Mouse (Mus musculus): ENCODE data around the gene Msantd4. TPM values are rescaled to one million over a fixed set of nuclear protein-coding genes. Genes with fewer than 3 reads are reported as not detected.
A peak's percentile ranks its signal among the peaks of the same experiment; 100 is the strongest.
"Not testable (repeated sequence)": the region's sequence is repeated elsewhere in the genome, so short reads cannot be mapped to it uniquely, and the experiment has no call there.

Gene Msantd4
- total RNA-seq (2021) = 10 to 100 TPM; 23.2 to 27.8 TPM
- long read RNA-seq, experiment 1, transcript Msantd4-202 (3 exons, 2,800 nt) = major isoform, 8 of 14 reads
- long read RNA-seq, experiment 1, partial matches to known transcripts = 0 of 14 reads
- long read RNA-seq, experiment 1, other reads (novel, unspliced or antisense) = 6 of 14 reads
- long read RNA-seq, experiment 2, transcript Msantd4-202 (3 exons, 2,800 nt) = major isoform, 11 of 16 reads
- long read RNA-seq, experiment 2, partial matches to known transcripts = 2 of 16 reads
- long read RNA-seq, experiment 2, other reads (novel, unspliced or antisense) = 0 of 16 reads

GRCm38 (mm10) chr9:4375828-4376639, at the start of gene Msantd4:
Gene Msantd4 (plus strand): TSS chr9:4376562.
- intact Hi-C loops (cut with DNase I) = loop anchor here (5.0 kb wide), 1 partner anchor 64 kb away; no protein-coding TSS in a partner anchor
- DNase-seq = peak; percentile 92 to 94

GRCm38 (mm10) chr9:4353163-4353562, 23.2 kb upstream of the Msantd4 start:
- intact Hi-C loops (cut with DNase I) = no loop called here
- no peak for DNase-seq

GRCm38 (mm10) chr9:4376640-4377120, 318 bp downstream of the Msantd4 start:
- no peak for DNase-seq
- intact Hi-C loops (cut with DNase I) = loop anchor here (5.0 kb wide), 1 partner anchor 64 kb away; no protein-coding TSS in a partner anchor

- intact Hi-C loops (cut with DNase I); DNase-seq: not testable (repeated sequence)
Observed at GRCm38 (mm10) chr9:4400801-4401200, 24.4 kb downstream of the Msantd4 start.

Small RNA genes lying within 50 kb of the gene (microRNA-seq; reads per million reads assigned to microRNA genes)
- 0 reads per million in 2 experiments for gene Gm23992

Other genes starting within 250 kb of the Msantd4 start
- 10 to 100 TPM; 10.6 to 11.0 TPM for gene Aasdhppt, start 67.1 kb upstream of the Msantd4 start, total RNA-seq (2021)
- 1 to 10 TPM; 3.5 to 3.9 TPM for gene Kbtbd3, start 66.7 kb upstream of the Msantd4 start, total RNA-seq (2021)